Mouse (Mus musculus): ENCODE data around the gene Atp6v0a2.
"Not testable (repeated sequence)": the region's sequence is repeated elsewhere in the genome, so short reads cannot be mapped to it uniquely, and the experiment has no call there.

Gene Atp6v0a2

GRCm38 (mm10) chr5:124628448-124629363, at the start of gene Atp6v0a2:
Gene Atp6v0a2, plus strand, starts transcription at chr5:124628576.
- in situ Hi-C loops (cut with MboI, MseI) = loop anchor here (25.0 kb wide), 2 partner anchors 409 to 709 kb away; partner anchors contain the start of gene Scarb1

- in situ Hi-C loops (cut with MboI, MseI) = no loop called here
These were observed 49.6 kb upstream of the Atp6v0a2 start, which contains the start of the genes Eif2b1 and Gtf2h3 for GRCm38 (mm10) chr5:124578633-124579317. Gene Eif2b1, minus strand, starts transcription at chr5:124579131. Gene Gtf2h3, plus strand, starts transcription at chr5:124579140.

GRCm38 (mm10) chr5:124582515-124582914, 45.9 kb upstream of the Atp6v0a2 start:
- in situ Hi-C loops (cut with MboI, MseI) = no loop called here

- in situ Hi-C loops (cut with MboI, MseI) = no loop called here
These were observed 35.6 kb upstream of the Atp6v0a2 start for GRCm38 (mm10) chr5:124592768-124593167.

- in situ Hi-C loops (cut with MboI, MseI) = no loop called here
These were observed 29.9 kb upstream of the Atp6v0a2 start for GRCm38 (mm10) chr5:124598224-124599174.

- in situ Hi-C loops (cut with MboI, MseI) = not testable (repeated sequence)
These were observed 28.6 kb upstream of the Atp6v0a2 start for GRCm38 (mm10) chr5:124599726-124600125.

GRCm38 (mm10) chr5:124602349-124602748, 26.0 kb upstream of the Atp6v0a2 start:
- in situ Hi-C loops (cut with MboI, MseI) = no loop called here

GRCm38 (mm10) chr5:124604296-124604695, 24.1 kb upstream of the Atp6v0a2 start:
- in situ Hi-C loops (cut with MboI, MseI) = no loop called here

GRCm38 (mm10) chr5:124605041-124605622, 23.2 kb upstream of the Atp6v0a2 start:
- in situ Hi-C loops (cut with MboI, MseI) = loop anchor here (5.0 kb wide), 1 partner anchor 652 kb away; no protein-coding TSS in a partner anchor

- in situ Hi-C loops (cut with MboI, MseI) = no loop called here
These were observed 17.4 kb upstream of the Atp6v0a2 start for GRCm38 (mm10) chr5:124610965-124611364.

GRCm38 (mm10) chr5:124614709-124615108, 13.7 kb upstream of the Atp6v0a2 start:
- in situ Hi-C loops (cut with MboI, MseI) = loop anchor here (5.0 kb wide), 1 partner anchor 253 kb away; no protein-coding TSS in a partner anchor

GRCm38 (mm10) chr5:124618711-124619110, 9.7 kb upstream of the Atp6v0a2 start:
- in situ Hi-C loops (cut with MboI, MseI) = loop anchor here (5.0 kb wide), 1 partner anchor 249 kb away; no protein-coding TSS in a partner anchor

- in situ Hi-C loops (cut with MboI, MseI) = no loop called here
These were observed 7.0 kb upstream of the Atp6v0a2 start for GRCm38 (mm10) chr5:124621362-124621761.

- in situ Hi-C loops (cut with MboI, MseI) = no loop called here
These were observed 5.5 kb upstream of the Atp6v0a2 start for GRCm38 (mm10) chr5:124622890-124623289.

GRCm38 (mm10) chr5:124624291-124624690, 4.1 kb upstream of the Atp6v0a2 start:
- in situ Hi-C loops (cut with MboI, MseI) = no loop called here

GRCm38 (mm10) chr5:124629641-124630040, 1.3 kb downstream of the Atp6v0a2 start:
- in situ Hi-C loops (cut with MboI, MseI) = loop anchor here (25.0 kb wide), 2 partner anchors 408 to 708 kb away; partner anchors contain the start of gene Scarb1

- in situ Hi-C loops (cut with MboI, MseI) = loop anchor here (25.0 kb wide), 2 partner anchors 406 to 706 kb away; partner anchors contain the start of gene Scarb1
These were observed 3.3 kb downstream of the Atp6v0a2 start for GRCm38 (mm10) chr5:124631685-124632084.

GRCm38 (mm10) chr5:124632461-124632860, 4.1 kb downstream of the Atp6v0a2 start:
- in situ Hi-C loops (cut with MboI, MseI) = loop anchor here (25.0 kb wide), 2 partner anchors 405 to 705 kb away; partner anchors contain the start of gene Scarb1

GRCm38 (mm10) chr5:124633425-124633824, 5.0 kb downstream of the Atp6v0a2 start:
- in situ Hi-C loops (cut with MboI, MseI) = loop anchor here (25.0 kb wide), 2 partner anchors 404 to 704 kb away; partner anchors contain the start of gene Scarb1

GRCm38 (mm10) chr5:124635068-124635467, 6.7 kb downstream of the Atp6v0a2 start:
- in situ Hi-C loops (cut with MboI, MseI) = loop anchor here (25.0 kb wide), 2 partner anchors 402 to 702 kb away; partner anchors contain the start of gene Scarb1

All from T-helper 2 cell (primary cell).